Mouse (Mus musculus) adrenal gland, postnatal 10 days (tissue): ENCODE data around the gene Gm21970. TPM values are rescaled to one million over a fixed set of nuclear protein-coding genes. Genes with fewer than 3 reads are reported as not detected.
A peak's percentile ranks its signal among the peaks of the same experiment; 100 is the strongest.
"Not testable (repeated sequence)": the region's sequence is repeated elsewhere in the genome, so short reads cannot be mapped to it uniquely, and the experiment has no call there.

Experiments used
- DNase-seq: peaks from one replicate; pipeline ENCODE4 v3.0.0; 2021; ENCODE audit warnings: mixed read lengths
- total RNA-seq, 2 experiments: library from RNA; stranded (reverse); gene quantifications; 2 replicates each; pipeline ENCODE4 v1.2.3; 2021

Gene Gm21970
- total RNA-seq, 2 experiments from 2014 or later = not detected

DNA sequence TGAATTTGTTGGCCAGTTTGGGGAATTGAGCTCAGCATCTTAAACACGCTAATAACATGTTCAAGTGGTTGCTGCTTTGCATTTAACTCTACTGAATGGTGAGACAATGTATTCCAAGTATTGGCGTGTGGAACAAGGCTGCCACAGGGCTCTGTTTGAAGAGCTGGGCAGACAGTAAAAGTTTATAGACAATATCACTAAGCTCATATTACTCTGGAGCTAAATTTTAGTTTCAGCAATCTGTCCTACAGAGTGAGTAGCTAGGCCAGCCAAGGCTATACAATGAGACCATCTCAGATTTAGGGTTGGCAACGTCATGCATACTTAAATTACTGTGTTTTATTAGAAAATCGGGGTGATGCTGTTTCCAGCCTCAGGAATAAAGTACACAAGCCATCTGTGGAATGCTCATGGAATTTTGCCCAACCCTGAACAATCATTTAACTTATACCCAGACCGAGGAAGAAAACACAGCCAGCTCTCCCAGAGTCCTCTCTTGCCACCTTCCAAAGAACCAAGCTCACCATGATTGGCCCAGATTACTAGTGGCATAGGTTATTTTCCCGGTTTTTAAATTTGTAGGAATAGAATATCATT is 10.1 kb downstream of the Gm21970 start:
- no peak for DNase-seq

DNA sequence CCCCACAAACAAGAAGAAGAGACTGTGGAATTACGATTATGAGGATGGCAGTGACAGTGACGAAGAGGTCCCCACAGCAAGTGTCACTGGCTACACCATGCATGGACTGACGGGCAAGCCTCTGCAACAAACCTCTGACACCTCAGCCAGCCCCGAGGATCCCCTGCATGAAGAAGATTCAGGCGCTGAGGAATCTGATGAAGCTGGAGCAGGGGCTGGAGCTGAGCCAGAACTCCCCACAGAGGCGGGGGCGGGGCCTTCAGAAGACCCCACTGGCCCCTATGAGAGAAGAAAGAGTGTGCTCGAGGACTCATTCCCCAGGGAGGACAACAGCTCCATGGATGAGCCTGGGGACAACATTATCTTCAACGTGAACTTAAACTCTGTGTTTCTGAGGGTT is 12.3 kb downstream of the Gm21970 start:
- no peak for DNase-seq

DNA sequence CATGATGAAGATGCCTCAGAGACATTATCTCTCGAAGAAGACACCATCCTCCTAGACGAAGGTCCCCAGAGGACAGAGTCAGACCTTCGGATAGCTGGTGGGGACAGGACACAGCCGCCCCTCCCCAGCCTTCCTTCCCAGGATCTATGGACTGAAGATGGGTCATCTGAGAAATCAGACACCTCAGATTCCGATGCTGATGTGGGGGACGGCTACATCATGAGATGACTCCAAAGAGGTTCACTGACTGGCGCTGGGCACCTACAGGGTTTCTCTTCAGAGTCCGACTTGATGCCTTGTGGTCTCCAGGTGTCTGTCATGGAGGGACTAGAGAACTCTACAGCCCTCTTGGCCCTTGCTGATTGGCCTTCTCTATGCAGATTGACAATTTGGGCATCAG is 12.7 kb downstream of the Gm21970 start:
- no peak for DNase-seq

DNA sequence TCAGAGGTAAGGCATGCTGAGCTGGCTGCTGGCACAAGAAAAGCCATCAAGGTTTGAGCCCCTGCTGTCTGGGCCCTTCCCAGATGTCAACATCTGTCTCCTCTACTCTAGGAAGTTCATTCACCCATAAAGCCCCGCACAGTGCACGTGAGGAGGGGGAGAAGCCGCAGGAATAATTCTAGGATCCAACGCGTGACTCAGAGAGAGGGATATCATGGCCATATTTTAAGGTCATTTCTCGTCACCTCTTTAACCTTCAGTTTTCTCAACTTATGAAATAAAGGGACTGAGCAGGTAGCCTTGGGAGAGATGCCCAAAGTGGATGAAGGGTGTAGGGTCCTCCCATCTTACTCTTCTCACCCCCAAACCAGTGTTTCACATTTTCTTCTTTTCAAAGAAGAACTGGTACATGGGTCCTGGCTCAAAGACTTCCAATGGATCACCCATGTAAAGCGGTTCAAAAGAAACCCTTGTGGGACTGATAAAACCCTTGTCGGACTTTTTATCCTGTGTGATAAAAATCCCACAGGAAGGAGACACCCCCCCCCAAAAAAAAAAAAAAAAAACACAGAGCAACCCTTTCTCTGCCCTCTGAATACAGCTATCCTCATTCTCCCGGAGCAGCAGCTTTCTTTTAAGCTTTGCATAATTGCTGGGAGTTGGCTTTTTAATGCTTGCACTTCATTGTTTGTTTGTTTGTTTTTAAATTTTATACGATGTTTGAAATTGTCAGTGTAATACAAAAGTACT is 13.5 kb downstream of the Gm21970 start:
- DNase-seq = no peak

DNA sequence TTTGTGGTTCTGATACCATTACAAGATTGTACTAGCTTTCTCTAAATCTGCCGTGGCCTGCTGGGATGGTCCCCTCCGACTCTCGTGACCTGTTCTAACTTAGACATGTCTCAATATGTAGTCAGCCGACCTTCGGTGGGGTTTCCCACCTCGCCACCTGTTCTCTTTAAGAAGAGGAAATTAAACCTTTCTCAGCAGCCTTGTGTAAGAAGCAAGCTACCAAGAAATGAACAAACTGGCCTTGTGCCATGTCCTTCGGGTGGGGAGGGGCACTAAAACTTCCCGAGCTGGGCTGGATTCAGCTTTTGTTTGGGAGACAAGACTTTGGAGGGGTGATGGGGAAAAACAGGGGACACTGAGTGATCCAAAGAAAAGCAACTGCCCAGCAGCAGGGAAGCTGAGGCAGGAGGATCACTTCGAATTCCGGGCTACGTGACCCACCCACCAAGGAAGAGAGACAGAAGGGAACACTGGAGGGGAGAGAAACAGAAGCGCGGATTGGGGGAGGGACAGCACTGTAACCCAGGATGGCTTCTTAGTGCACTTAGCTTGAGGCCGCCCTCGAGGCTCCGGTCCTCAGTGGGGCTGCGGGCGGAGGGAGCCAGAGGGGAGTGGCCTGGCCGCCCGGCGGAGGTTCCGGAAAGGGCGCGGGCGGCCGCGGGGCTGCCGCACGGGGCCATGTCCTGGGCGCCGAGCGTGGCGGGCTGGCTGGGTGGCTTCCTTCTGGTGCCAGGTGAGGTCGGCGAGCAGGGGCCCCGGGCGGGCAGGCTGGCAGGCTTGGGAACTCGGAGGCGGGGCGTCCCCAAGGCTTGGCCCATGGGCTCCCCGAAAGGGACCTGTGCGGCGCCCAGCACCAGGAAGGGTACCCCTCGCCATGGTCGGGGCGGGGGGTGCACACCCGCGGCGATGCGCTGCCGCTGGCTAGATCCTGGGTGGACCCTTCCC is 14.4 kb downstream of the Gm21970 start, which contains the start of gene Il10rb:
Gene Il10rb, plus strand, starts transcription at position 525 of the 945 bp plus-strand sequence.
- DNase-seq = peak; percentile 89

DNA sequence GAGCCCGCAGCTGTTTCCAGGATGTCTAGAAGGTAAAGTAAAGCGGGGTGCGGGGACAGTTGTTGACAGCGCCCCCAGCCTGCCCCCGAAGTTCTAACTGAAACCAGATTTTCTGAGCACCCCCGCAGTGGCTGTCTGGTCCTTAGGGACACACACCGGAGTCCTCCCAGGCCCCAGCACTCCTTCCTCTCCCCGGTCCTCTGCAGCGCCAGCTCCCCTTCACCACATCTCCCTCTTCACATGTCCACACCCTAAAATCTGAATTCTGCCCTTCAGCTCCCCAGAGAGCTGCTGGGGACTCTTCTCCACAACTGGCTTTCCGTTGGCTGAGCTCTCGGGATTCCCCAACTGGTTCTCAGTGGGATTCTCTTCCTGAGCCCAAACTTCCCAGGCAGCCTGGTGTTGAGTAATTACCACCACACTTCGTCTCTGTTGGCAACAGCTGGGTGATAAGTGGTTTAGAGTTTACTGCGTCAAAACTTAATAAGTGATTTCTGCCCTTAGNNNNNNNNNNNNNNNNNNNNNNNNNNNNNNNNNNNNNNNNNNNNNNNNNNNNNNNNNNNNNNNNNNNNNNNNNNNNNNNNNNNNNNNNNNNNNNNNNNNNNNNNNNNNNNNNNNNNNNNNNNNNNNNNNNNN is 15.2 kb downstream of the Gm21970 start:
- DNase-seq = peak; percentile 70

DNA sequence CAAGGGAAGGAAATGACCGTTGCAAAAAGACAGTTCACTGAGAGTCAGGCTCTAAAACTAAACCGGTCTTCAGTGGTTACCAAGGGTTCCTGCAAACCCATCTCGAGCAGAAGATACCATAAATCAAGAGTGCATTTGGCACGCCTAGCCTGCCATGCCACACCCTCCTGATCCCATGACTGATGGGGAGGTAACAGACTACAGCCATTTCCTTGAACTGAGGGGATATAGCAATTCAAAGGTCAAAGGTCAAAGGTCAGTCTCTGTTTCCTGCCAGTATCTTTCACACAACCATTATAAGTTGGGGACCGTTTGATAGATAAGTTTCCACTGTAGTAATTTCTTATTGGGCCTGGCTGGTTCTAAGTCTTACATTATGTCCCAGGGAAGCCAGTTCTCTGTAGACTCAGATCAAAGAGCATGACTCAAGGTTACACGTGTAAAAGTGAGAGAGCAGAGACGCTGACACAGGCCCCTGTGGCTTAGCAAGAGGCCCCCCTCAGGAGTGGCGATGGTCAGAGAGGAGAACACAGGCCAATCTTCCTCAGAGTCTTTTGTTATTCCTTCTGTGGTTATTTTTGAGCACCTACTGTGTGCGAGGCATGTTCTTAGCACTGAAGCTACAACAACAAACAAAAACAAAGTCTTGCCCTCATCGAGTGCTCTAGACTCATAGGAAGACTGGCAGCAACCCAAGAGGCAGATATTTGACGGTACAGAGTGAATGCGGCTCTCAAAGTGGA is 21.8 kb downstream of the Gm21970 start:
- no peak for DNase-seq

DNA sequence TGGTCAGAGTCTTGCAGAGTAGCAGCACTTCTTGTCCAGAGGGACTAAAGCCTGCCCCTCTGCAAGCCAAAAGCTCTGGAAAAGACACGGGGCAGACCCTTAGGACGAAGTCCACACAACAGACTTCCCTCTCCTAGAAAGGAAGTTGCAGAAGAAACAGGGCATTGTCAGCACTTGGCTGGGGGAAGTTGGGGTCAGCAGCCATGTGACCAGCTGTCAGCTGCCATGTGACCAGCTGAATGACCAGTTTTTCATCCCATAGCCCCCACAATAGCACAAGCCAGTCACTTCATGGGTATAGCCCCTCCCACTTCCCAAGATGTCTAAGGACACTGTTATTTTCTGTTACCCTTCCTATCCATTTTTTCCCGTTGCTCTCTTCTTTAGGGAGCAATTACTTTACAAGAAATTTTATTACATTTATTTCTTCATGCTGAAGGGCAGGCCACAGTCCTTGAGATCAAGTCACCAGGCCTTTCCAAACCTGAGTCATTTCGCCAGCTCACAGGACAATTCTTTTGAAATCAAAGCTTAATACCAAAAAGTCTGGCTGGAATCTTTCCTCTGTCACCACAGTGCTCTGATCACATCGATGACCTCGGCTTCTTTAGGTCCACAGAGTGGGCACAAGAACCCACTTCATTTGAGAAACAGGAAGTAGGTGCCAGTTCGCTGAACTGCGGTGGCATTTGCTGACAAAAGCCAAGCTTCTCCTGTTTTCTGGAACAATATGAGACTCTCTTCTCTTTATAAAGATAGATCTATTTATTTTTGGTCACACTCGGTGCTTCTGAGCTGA is 24.1 kb downstream of the Gm21970 start:
- peak; percentile 49 for DNase-seq

DNA sequence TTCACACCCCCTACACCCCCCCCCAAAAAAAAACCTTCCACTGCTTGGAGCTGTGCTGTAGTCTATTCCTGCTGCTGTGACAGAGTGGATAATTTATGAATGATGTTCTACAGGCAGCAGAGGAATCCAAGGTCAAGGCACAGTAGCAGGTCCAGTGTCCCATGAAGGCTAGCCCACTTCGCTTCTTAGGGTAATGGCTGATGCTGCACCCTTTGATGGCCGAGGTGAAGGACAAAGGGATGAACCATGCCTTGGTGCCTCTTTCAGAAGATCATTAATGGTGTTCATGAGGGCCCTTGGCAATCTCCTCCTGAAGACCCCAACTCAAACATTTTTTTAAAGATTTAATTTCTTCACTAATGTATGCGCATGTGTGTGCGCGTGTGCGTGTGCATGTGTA is 24.8 kb downstream of the Gm21970 start:
- no peak for DNase-seq

DNA sequence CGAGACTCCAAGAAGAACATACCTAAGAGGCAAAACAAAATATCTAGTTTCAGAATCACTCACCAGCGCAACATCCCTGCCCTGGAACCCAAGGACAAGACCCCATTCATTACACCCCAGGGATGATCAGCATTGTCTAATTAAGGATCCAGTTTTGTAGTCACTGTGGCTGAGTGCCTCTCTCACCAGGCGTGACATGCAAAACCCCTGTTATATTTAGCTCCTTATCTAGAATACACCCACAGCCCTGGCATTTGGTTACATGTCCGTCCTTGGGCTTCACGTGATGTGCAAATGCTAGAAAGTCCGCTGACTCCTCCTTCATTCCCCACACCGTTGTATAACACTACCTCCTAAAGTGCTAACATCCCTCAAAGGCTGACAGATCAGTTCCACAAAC is 25.4 kb downstream of the Gm21970 start:
- no peak for DNase-seq

DNA sequence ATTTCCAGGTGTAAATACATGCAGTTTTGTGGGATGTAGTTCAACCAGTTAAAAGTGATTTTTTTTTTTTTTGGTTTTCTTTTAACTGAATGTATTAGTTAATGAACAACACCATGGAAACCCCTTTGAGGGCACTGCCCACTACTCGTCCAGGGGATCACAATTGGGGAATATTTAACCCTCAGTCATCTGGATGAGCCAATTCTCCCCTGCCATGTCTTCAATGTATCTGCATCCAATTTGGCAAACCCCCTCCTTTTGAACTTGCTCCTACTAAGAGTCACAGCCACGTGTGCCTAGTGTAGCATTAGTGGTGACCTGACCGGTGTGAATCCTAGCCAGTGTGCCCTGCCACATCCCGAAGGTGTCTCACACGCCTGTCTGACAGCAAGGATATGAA is 27.0 kb downstream of the Gm21970 start:
- DNase-seq = no peak

DNA sequence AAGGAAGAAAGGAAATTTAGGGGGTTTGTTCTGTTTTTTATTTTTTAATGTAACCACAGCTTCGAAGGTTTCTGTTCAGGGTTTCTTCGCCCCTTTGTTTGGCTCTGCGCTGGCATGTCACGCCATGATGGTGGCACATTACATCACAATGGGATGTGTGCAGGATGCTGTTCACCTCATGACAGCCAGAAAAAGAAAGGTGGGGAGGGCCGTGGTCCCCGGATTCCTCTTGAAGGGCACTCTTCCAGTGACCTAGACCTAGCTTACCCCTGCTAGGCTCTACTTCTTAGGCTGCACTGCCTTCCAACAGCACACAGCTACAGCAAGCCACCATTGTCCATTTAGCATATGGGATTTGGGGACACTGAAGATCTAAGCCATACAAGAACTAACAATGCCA is 34.3 kb downstream of the Gm21970 start:
- DNase-seq = no peak

DNA sequence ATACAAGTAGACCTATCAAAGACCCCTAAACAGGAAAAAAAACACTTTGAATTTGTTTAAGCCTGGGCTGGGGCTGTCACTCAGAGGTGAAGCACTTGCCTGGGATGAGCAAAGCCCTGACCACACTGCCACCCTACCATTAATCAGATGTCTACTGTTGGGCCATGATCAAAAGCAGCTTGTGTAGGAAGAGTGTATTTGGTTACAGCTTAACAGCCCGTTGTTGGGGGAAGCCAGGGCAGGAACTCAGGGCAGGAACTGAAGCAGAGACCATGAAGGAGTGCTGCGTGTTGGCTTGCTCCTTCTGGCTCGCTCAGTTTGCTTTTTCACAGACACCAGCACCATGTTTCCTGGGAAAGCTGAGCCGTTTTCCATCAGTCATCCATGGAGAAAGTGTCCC is 35.1 kb downstream of the Gm21970 start:
- DNase-seq = no peak

DNA sequence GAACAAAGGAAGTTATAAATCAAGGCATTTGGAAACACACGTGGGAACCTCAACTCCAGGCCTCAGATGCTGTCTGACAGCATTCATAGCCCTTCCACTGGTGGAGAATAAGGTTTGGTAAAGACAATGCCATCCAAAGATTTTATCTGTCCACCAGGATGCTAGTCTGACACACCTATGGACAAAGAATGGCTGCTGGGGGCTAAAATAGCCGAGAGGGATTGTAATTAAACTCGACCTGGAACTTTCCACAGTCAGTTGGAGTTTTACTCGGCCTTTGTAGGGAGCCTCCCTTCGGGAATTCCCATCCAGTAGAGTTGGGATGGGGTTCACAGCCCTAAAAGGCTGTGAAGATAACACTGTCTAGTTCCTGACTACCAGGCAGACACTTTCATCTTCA is 35.9 kb downstream of the Gm21970 start:
- DNase-seq = no peak

DNA sequence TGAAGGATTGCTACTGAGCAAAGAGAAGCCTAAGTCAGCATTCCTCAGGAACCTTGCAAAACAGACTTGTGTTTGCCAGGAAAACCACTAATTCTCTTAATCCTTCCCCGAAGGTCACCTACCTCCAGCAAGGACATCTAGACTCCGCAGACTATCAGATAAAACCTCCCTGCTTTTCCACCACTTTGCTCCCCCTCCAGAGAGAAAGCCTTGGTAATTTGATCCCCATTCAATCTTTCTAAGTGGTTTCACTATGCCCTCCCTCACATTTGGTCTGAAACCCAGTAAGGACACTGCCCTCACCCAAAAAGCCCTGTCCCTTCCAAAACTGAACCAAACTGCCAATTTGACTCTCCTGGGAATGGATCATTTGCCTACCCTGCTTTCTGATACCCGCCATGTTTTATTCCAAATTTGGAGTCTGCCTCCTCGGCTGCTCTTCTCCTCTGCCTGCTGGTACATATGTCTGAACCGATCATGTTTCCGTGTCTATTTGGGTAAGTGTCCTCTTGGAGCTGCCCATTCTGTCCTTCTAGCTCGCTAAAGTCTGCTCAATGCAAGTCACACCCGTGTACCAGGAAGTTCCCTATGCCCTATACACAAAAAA is 36.8 kb downstream of the Gm21970 start:
- DNase-seq = peak; percentile 42

DNA sequence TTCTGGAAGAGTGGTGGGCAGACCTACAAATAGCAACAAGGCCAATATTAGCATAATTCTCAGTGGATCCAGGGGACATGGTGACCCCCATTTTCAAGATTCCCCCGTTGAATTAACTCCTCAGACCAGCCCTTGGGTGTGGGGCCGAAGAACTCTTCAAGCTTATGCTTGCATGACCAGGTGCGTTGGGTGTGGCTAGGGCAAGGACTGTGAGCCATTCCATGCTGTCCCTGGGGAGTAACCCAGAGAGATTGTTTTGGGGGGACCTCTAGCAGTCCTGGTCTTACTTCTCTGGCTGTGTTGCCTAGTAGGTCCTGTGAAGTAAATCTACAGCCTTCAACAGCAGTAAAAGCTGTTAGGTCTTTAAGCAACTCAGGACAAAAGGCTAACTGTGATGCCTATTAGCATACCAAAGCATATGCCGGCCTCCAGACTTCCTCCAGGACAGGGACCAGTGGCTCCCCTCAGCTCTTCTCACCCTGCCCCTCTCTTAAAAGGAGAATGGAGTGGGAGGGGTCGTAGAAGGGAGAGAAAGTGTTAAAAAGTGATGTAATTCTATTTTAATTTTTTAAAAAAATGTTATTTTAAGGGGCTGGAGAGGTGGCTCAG is 41.3 kb downstream of the Gm21970 start:
- no peak for DNase-seq

DNA sequence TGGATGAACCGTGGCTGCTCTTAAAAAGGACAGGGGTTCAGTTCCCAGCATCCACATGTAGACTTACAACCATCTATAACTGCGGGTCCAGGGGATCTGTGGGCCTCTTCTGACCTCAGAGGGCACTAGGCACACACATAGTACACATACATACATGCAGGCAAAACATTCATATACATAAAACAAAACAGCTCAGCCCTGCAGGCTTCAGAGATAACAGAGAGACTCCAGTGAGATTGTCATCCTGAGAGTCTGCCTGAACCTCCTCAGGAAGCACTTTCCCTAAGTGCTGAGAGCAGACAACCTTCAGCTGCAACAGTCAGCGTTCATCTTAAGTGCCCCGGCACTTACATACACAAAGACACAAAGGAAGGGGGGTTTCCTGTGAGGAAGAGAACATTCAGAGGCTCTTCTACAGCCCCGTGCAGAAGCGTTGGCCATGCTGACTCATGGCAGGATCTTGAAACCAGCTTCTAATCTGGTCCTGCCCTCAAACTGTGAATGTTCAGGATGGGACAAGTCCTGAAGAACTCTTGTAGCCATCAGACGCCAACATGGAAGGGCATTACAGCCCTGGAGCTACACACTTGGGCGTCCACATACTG is 41.9 kb downstream of the Gm21970 start:
- DNase-seq = no peak

DNA sequence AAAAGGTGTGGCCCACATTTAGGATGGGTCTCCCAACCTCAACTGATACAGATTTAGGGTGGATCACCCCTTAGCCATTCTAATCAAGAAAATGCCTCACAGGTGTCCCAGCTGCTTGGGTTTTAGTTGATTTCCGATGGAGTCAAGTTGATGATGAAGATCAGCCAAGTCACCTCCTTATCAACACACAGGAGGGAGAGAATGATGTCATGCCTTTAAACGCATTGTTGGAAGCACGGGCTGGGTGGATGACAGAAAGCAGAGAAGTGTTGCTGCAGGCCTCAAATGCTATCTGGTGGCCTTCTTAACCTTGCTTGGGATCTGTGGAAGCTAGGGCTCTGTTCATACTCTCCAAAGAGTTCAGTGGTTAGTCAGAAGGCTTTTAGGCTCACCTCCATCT is 42.6 kb downstream of the Gm21970 start:
- no peak for DNase-seq

DNA sequence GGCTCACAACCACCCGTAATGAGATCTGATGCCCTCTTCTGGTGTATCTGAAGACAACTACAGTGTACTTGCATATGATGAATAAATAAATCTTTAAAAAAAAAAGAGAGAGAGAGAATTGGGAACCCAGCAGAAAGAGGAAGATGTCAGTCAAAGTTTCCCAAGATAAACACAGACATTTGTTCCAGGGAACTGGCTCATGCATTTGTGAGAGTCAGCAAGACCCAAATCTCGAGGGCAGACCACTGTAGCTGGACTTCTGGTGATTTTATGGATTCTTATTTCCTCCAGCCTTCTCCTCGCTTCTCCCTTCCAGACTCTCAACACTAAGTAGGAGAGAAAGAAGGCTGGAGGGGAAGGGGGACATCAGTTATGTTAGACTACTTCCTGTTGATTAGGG is 46.6 kb downstream of the Gm21970 start:
- no peak for DNase-seq

DNA sequence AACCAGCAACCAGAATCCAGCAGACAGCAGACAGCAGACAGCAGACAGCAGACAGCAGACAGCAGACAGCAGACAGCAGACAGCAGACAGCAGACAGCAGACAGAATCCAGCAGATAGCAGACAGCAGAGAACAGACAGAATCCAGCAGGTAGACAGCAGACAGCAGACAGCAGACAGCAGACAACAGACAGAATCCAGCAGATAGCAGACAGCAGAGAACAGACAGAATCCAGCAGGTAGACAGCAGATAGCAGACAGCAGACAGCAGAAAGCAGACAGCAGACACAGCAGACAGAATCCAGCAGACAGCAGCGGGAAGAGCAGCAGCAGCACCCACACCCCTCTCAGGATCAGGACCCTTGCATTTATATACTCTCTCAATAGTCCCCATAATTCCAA is 47.1 kb downstream of the Gm21970 start:
- DNase-seq = not testable (repeated sequence)
